Mouse (Mus musculus): ENCODE results near the gene Serpina16. TPM values are rescaled to one million over a fixed set of nuclear protein-coding genes. Genes with fewer than 3 reads are reported as not detected.
"Not testable (repeated sequence)": the region's sequence is repeated elsewhere in the genome, so short reads cannot be mapped to it uniquely, and the experiment has no call there.

The Serpina16 gene
- polyA plus RNA-seq, 1 experiment from 2014 or later = not detected

GRCm38 (mm10) chr12:103670344-103670743 lies 5.6 kb downstream of the Serpina16 start:
- Histone ChIP-seq H3K9me3 (ENCODE audit: control insufficient read depth, low read length) (no peaks in the 10 kb centered on the region), H3K27ac (ENCODE audit: low read depth, low read length) (no peak overlapping the region), H3K9ac (ENCODE audit: low read length) (no peak overlapping the region), H3K27me3 (ENCODE audit: control insufficient read depth, insufficient read depth, low read length) (no peaks in the 10 kb centered on the region), H3K36me3 (ENCODE audit: control insufficient read depth, insufficient read depth, low read length) (no peaks in the 10 kb centered on the region), H3K4me2 (ENCODE audit: low read depth, low read length, severe bottlenecking) (no peak overlapping the region), H3K4me1 (replicated peaks; ENCODE audit: control insufficient read depth, insufficient read depth, low read length) (no peaks in the 10 kb centered on the region), H3K4me3 (ENCODE audit: low read depth, low read length) (no peak overlapping the region)
- DNase-seq (ENCODE audit: low spot score) (no peak), ATAC-seq (replicated peaks; ENCODE audit: low FRiP score) (no peak)
- 91% methylated on average over 5 of the region's 5 CpGs for WGBS

- Histone ChIP-seq H3K36me3 (ENCODE audit: control insufficient read depth, insufficient read depth, low read length) (no peaks in the 10 kb centered on the region), H3K9ac (ENCODE audit: low read length) (no peak overlapping the region), H3K4me2 (ENCODE audit: low read depth, low read length, severe bottlenecking) (no peak overlapping the region), H3K4me3 (ENCODE audit: low read depth, low read length) (no peak overlapping the region), H3K27me3 (ENCODE audit: control insufficient read depth, insufficient read depth, low read length) (no peaks in the 10 kb centered on the region), H3K9me3 (ENCODE audit: control insufficient read depth, low read length) (no peaks in the 10 kb centered on the region), H3K4me1 (replicated peaks; ENCODE audit: control insufficient read depth, insufficient read depth, low read length) (no peaks in the 10 kb centered on the region), H3K27ac (ENCODE audit: low read depth, low read length) (no peak overlapping the region)
- no peak for DNase-seq (ENCODE audit: low spot score)
- WGBS = 89% methylated on average over 3 of the region's 3 CpGs
- ATAC-seq (replicated peaks; ENCODE audit: low FRiP score) = no peak
Observed at GRCm38 (mm10) chr12:103665286-103665685, 10.7 kb downstream of the Serpina16 start.

- H3K4me1 ChIP-seq (replicated peaks; ENCODE audit: control insufficient read depth, insufficient read depth, low read length); H3K36me3 ChIP-seq (ENCODE audit: control insufficient read depth, insufficient read depth, low read length); H3K4me3 ChIP-seq (ENCODE audit: low read depth, low read length); H3K9me3 ChIP-seq (ENCODE audit: control insufficient read depth, low read length); H3K27me3 ChIP-seq (ENCODE audit: control insufficient read depth, insufficient read depth, low read length); H3K9ac ChIP-seq (ENCODE audit: low read length); ATAC-seq (replicated peaks; ENCODE audit: low FRiP score); H3K4me2 ChIP-seq (ENCODE audit: low read depth, low read length, severe bottlenecking); DNase-seq (ENCODE audit: low spot score); H3K27ac ChIP-seq (ENCODE audit: low read depth, low read length): not testable (repeated sequence)
Observed at GRCm38 (mm10) chr12:103662053-103662452, 13.9 kb downstream of the Serpina16 start.

- Histone ChIP-seq H3K27ac (ENCODE audit: low read depth, low read length) (no peak overlapping the region), H3K36me3 (ENCODE audit: control insufficient read depth, insufficient read depth, low read length) (no peaks in the 10 kb centered on the region), H3K9ac (ENCODE audit: low read length) (no peak overlapping the region), H3K4me2 (ENCODE audit: low read depth, low read length, severe bottlenecking) (no peak overlapping the region), H3K27me3 (ENCODE audit: control insufficient read depth, insufficient read depth, low read length) (no peaks in the 10 kb centered on the region), H3K4me1 (replicated peaks; ENCODE audit: control insufficient read depth, insufficient read depth, low read length) (no peaks in the 10 kb centered on the region), H3K4me3 (ENCODE audit: low read depth, low read length) (no peak overlapping the region), H3K9me3 (ENCODE audit: control insufficient read depth, low read length) (no peaks in the 10 kb centered on the region)
- ATAC-seq (replicated peaks; ENCODE audit: low FRiP score) (no peak), DNase-seq (ENCODE audit: low spot score) (no peak)
- 89% methylated on average over 5 of the region's 5 CpGs for WGBS
Observed at GRCm38 (mm10) chr12:103660076-103660475, 15.9 kb downstream of the Serpina16 start.

GRCm38 (mm10) chr12:103659171-103659570 lies 16.8 kb downstream of the Serpina16 start:
- no peaks in the 10 kb centered on the region for H3K36me3 ChIP-seq (ENCODE audit: control insufficient read depth, insufficient read depth, low read length)
- H3K27me3 ChIP-seq (ENCODE audit: control insufficient read depth, insufficient read depth, low read length) = no peaks in the 10 kb centered on the region
- no peak overlapping the region for H3K4me2 ChIP-seq (ENCODE audit: low read depth, low read length, severe bottlenecking)
- no peak overlapping the region for H3K4me3 ChIP-seq (ENCODE audit: low read depth, low read length)
- no peak overlapping the region for H3K9ac ChIP-seq (ENCODE audit: low read length)
- H3K9me3 ChIP-seq (ENCODE audit: control insufficient read depth, low read length) = no peaks in the 10 kb centered on the region
- no peak overlapping the region for H3K27ac ChIP-seq (ENCODE audit: low read depth, low read length)
- ATAC-seq (replicated peaks; ENCODE audit: low FRiP score) = no peak
- WGBS = 88% methylated on average over 2 of the region's 2 CpGs
- no peaks in the 10 kb centered on the region for H3K4me1 ChIP-seq (replicated peaks; ENCODE audit: control insufficient read depth, insufficient read depth, low read length)
- no peak for DNase-seq (ENCODE audit: low spot score)

- no peak for DNase-seq (ENCODE audit: low spot score)
- no peaks in the 10 kb centered on the region for H3K9me3 ChIP-seq (ENCODE audit: control insufficient read depth, low read length)
- H3K4me1 ChIP-seq (replicated peaks; ENCODE audit: control insufficient read depth, insufficient read depth, low read length) = no peaks in the 10 kb centered on the region
- no peak overlapping the region for H3K4me3 ChIP-seq (ENCODE audit: low read depth, low read length)
- H3K27me3 ChIP-seq (ENCODE audit: control insufficient read depth, insufficient read depth, low read length) = no peaks in the 10 kb centered on the region
- no peak overlapping the region for H3K4me2 ChIP-seq (ENCODE audit: low read depth, low read length, severe bottlenecking)
- ATAC-seq (replicated peaks; ENCODE audit: low FRiP score) = no peak
- 88% methylated on average over 10 of the region's 10 CpGs for WGBS
- H3K36me3 ChIP-seq (ENCODE audit: control insufficient read depth, insufficient read depth, low read length) = no peaks in the 10 kb centered on the region
- no peak overlapping the region for H3K9ac ChIP-seq (ENCODE audit: low read length)
- no peak overlapping the region for H3K27ac ChIP-seq (ENCODE audit: low read depth, low read length)
Observed at GRCm38 (mm10) chr12:103657991-103658390, 17.9 kb downstream of the Serpina16 start.

- WGBS = 83% methylated on average over 9 of the region's 9 CpGs
- Histone ChIP-seq H3K4me1 (replicated peaks; ENCODE audit: control insufficient read depth, insufficient read depth, low read length) (no peaks in the 10 kb centered on the region), H3K4me2 (ENCODE audit: low read depth, low read length, severe bottlenecking) (no peak within 1 kb of the TSS), H3K27me3 (ENCODE audit: control insufficient read depth, insufficient read depth, low read length) (no peaks in the 10 kb centered on the region), H3K9ac (ENCODE audit: low read length) (no peak within 1 kb of the TSS), H3K4me3 (ENCODE audit: low read depth, low read length) (no peak within 1 kb of the TSS), H3K27ac (ENCODE audit: low read depth, low read length) (no peak within 1 kb of the TSS), H3K36me3 (ENCODE audit: control insufficient read depth, insufficient read depth, low read length) (no peaks in the 10 kb centered on the region), H3K9me3 (ENCODE audit: control insufficient read depth, low read length) (no peaks in the 10 kb centered on the region)
- DNase-seq (ENCODE audit: low spot score) (no peak), ATAC-seq (replicated peaks; ENCODE audit: low FRiP score) (no peak)
Observed at GRCm38 (mm10) chr12:103656848-103657626, 18.9 kb downstream of the Serpina16 start, which contains the start of gene Serpina6. Gene Serpina6, minus strand, starts transcription at chr12:103657212.

- Histone ChIP-seq H3K36me3 (ENCODE audit: control insufficient read depth, insufficient read depth, low read length) (no peaks in the 10 kb centered on the region), H3K27ac (ENCODE audit: low read depth, low read length) (no peak overlapping the region), H3K4me1 (replicated peaks; ENCODE audit: control insufficient read depth, insufficient read depth, low read length) (no peaks in the 10 kb centered on the region), H3K4me3 (ENCODE audit: low read depth, low read length) (no peak overlapping the region), H3K9me3 (ENCODE audit: control insufficient read depth, low read length) (no peaks in the 10 kb centered on the region), H3K4me2 (ENCODE audit: low read depth, low read length, severe bottlenecking) (no peak overlapping the region), H3K9ac (ENCODE audit: low read length) (no peak overlapping the region), H3K27me3 (ENCODE audit: control insufficient read depth, insufficient read depth, low read length) (no peaks in the 10 kb centered on the region)
- 85% methylated on average over 7 of the region's 7 CpGs for WGBS
- DNase-seq (ENCODE audit: low spot score) (no peak), ATAC-seq (replicated peaks; ENCODE audit: low FRiP score) (no peak)
Observed at GRCm38 (mm10) chr12:103655123-103656044, 20.6 kb downstream of the Serpina16 start.
